Mouse (Mus musculus) brain, embryonic 14.5 days (tissue): ENCODE measurements around the gene Depdc5. TPM values are rescaled to one million over a fixed set of nuclear protein-coding genes. Genes with fewer than 3 reads are reported as not detected.
"Not testable (repeated sequence)": the region's sequence is repeated elsewhere in the genome, so short reads cannot be mapped to it uniquely, and the experiment has no call there.

Experiments
- DNase-seq: peaks from one replicate; pipeline ENCODE4 v3.0.0-alpha.2; 2011; ENCODE audit warnings: low read depth
- CTCF ChIP-seq: fragments of 200-500 bp; IDR thresholded peaks from 2 replicates; pipeline ENCODE4 v1.5.1; 2012; ENCODE audit warnings: inconsistent platforms, mild to moderate bottlenecking, moderate library complexity, borderline replicate concordance; ENCODE audit not compliant: insufficient read depth, insufficient read length; ENCODE audit errors: extremely low read depth
- POLR2A ChIP-seq: fragments of 200-500 bp; IDR thresholded peaks from 2 replicates; pipeline ENCODE4 v1.6.1; 2012; ENCODE audit warnings: mild to moderate bottlenecking, inconsistent platforms, borderline replicate concordance; ENCODE audit not compliant: poor library complexity, insufficient read depth, insufficient read length, severe bottlenecking; ENCODE audit errors: extremely low read depth
- polyA plus RNA-seq: library from polyadenylated mRNA; depleted of rRNA; stranded (reverse); fragments of >200 nt; gene quantifications from 2 replicates; pipeline ENCODE4 v1.2.3, GENCODE M21; 2012; rRNA removed

Depdc5 gene
- polyA plus RNA-seq: 44.2 and 48.0 TPM in 2 replicates

DNA sequence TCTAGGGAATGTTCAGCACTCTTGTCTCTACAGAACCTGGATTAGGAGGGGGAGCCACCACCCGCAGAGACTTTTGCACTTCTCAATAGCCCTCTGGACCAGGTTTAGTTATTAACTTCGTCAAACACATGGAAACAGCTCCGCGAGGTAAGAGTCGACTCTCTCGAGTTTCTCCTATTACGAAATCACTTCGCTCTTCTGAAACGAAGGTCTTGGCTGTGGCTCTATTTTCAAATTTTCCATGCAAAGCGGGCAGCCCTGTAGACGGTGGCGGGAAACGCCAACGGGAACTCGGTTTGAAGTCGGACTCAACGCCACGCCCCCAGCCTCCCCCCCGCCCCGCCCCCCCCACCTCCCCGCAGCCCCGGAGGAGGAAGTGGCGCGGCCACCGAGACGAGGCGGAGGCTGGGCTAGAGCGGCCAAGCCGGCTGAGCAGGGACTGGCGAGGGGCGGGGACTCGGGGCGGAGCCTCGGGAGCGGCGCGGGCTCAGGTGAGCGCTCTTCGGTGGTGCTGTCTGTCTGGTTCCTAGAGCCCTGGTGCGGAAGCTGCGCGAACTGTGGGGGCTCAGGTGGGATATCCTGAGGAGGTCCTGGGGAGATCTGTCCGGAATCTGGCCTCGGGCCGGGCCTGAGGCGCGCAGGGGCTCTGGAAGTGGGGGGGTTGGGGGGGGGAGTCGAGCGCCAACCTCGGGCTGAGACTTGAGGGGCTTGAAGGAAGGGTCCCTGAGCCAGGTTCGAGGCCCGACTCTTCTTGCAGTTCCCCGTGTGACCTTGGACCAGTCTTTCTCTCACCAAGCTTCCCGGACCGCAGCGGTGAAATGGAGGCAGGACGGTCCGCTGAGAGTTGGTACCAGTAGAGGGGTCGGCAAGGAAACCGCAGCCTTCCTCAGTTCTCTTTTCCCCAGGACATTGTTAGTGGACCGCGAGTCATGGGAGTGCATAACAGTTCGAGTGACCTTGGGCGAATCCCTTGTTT lies at the start of gene Depdc5:
Gene Depdc5, plus strand, starts transcription at position 449 of the 976 bp plus-strand sequence.
- TF ChIP-seq CTCF (no peak), POLR2A (peak; percentile 92)
- DNase-seq: peak; percentile 97

- TF ChIP-seq POLR2A: no peak
- TF ChIP-seq CTCF: no peak
- no peak for DNase-seq
These were observed 48.1 kb upstream of the Depdc5 start for GRCm38 (mm10) chr5:32815396-32815795.

- DNase-seq: no peak
- no peak for TF ChIP-seq CTCF
- no peak for TF ChIP-seq POLR2A
These were observed 43.0 kb upstream of the Depdc5 start for GRCm38 (mm10) chr5:32820471-32820870.

DNA sequence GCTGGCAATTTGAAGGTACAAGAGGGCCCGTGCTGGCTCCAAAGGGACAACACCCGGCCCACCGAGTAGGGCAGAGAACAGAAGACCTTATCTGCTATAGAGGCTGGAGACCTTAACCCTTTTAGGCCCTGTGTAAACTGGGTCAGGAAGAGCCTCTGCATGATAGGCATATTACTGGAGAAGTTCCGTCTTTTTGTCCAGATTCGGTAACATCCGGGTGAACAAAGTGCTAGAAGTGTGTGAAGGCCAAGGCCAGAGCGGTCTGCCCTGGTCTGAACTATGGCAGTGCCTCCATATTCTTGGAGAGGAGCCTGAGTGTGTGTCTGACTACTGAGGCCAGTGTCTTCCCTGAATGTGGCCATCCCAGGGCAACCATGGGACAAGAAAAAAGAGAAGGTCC lies 36.5 kb upstream of the Depdc5 start, which contains the start of gene Gm20671:
Gene Gm20671, minus strand, starts transcription at position 101 of the 400 bp plus-strand sequence.
- DNase-seq: no peak
- TF ChIP-seq CTCF: no peak
- no peak for TF ChIP-seq POLR2A

GRCm38 (mm10) chr5:32828766-32829165 lies 34.7 kb upstream of the Depdc5 start:
- not testable (repeated sequence) for DNase-seq

GRCm38 (mm10) chr5:32830054-32830453 lies 33.4 kb upstream of the Depdc5 start:
- TF ChIP-seq POLR2A: no peak
- no peak for TF ChIP-seq CTCF
- no peak for DNase-seq

- no peak for TF ChIP-seq CTCF
- no peak for TF ChIP-seq POLR2A
- DNase-seq: no peak
These were observed 29.0 kb upstream of the Depdc5 start for GRCm38 (mm10) chr5:32834497-32834896.

- DNase-seq: no peak
- TF ChIP-seq POLR2A (no peak), CTCF (no peak)
These were observed 26.5 kb upstream of the Depdc5 start for GRCm38 (mm10) chr5:32836976-32837375.

DNA sequence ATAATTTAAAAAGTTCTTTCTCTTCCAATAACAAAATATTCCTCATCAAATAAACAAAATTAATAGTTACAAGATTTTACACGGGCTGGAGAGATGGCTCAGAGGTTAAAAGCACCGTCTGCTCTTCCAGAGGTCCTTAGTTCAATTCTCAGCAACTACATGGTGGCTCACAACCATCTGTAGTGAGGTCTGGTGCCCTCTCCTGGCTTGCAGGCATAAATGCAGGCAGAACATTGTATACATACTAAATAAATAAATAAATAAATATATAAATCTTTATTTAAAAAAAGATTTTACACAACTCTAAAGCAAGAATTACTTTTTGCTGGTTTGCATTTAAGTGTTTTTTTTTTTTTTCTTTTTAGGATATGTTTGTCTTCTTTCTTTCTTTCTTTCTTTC lies 23.5 kb upstream of the Depdc5 start:
- TF ChIP-seq CTCF (no peak), POLR2A (no peak)
- DNase-seq: no peak

- TF ChIP-seq POLR2A: no peak
- TF ChIP-seq CTCF: no peak
- no peak for DNase-seq
These were observed 14.3 kb upstream of the Depdc5 start for GRCm38 (mm10) chr5:32849178-32849577.

DNA sequence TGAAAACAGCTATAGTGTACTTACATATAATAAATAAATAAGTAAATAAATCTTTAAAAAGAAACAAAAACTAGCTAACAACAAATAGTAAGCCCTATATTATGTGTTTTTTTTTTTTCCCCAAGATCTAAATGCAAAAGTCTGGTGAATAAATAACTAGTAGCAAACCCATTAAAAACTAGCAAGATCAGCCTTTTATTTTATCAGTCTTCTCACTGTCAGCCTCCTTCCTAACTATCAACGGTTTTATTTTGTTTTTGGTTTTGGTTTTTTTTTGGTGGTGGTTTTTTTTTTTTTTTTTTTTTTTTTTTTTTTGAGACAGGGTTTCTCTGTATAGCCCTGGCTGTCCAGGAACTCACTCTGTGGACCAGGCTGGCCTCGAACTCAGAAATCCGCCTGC lies 13.9 kb upstream of the Depdc5 start:
- DNase-seq: not testable (repeated sequence)

GRCm38 (mm10) chr5:32852026-32852425 lies 11.5 kb upstream of the Depdc5 start:
- TF ChIP-seq CTCF (no peak), POLR2A (no peak)
- no peak for DNase-seq
